Mouse (Mus musculus) embryonic facial prominence, embryonic 15.5 days (tissue): ENCODE results near the gene Col23a1. TPM values are rescaled to one million over a fixed set of nuclear protein-coding genes. Genes with fewer than 3 reads are reported as not detected.

ENCODE experiments used
- ATAC-seq: fragments of 200-750 bp; cut with Nextera tagmentation; 2 replicates; pipeline ENCODE4 v1.8.0; 2017; ENCODE audit warnings: low read depth, moderate TSS enrichment; ENCODE audit not compliant: insufficient number of reproducible peaks, low FRiP score, low TSS enrichment
- H3K27ac ChIP-seq: fragments of 300-500 bp; sonication (generic); replicated peaks from 2 replicates; pipeline ENCODE4 v1.5.1; 2015; ENCODE audit warnings: mild to moderate bottlenecking, inconsistent platforms
- H3K27me3 ChIP-seq: fragments of 300-500 bp; sonication (generic); 2 replicates; pipeline ENCODE4 v1.6.1; 2015; ENCODE audit warnings: inconsistent platforms
- H3K36me3 ChIP-seq: fragments of 300-500 bp; sonication (generic); 2 replicates; pipeline ENCODE4 v1.6.1; 2015; ENCODE audit warnings: mild to moderate bottlenecking, inconsistent platforms
- H3K4me1 ChIP-seq: fragments of 300-500 bp; sonication (generic); 2 replicates; pipeline ENCODE4 v1.6.1; 2015; ENCODE audit warnings: inconsistent platforms
- H3K4me2 ChIP-seq: fragments of 300-500 bp; sonication (generic); replicated peaks from 2 replicates; pipeline ENCODE4 v1.6.1; 2015; ENCODE audit warnings: mild to moderate bottlenecking, inconsistent platforms
- H3K4me3 ChIP-seq: fragments of 300-500 bp; sonication (generic); replicated peaks from 2 replicates; pipeline ENCODE4 v1.5.1; 2015; ENCODE audit warnings: mild to moderate bottlenecking, inconsistent platforms
- H3K9ac ChIP-seq: fragments of 300-500 bp; sonication (generic); 2 replicates; pipeline ENCODE4 v1.6.1; 2015; ENCODE audit warnings: inconsistent platforms
- H3K9me3 ChIP-seq: fragments of 300-500 bp; sonication (generic); replicated peaks from 2 replicates; pipeline ENCODE4 v1.6.1; 2016; ENCODE audit warnings: inconsistent platforms
- WGBS: fragments of 180-500 bp; shearing (Covaris S2); methylation state at CpG from one replicate; pipeline ENCODE4 v1.1.7; 2015; 5-methylcytosine and 5-hydroxymethylcytosine counted together
- polyA plus RNA-seq: library from polyadenylated mRNA; unstranded; fragments of >200 nt; fragmentation: Nextera tagmentation; extraction: Ambion mirVana; gene quantifications from 2 replicates; pipeline ENCODE4 v1.2.1, GENCODE M21; 2015

The Col23a1 gene
- polyA plus RNA-seq, 1 experiment from 2014 or later = 26.2 TPM

DNA sequence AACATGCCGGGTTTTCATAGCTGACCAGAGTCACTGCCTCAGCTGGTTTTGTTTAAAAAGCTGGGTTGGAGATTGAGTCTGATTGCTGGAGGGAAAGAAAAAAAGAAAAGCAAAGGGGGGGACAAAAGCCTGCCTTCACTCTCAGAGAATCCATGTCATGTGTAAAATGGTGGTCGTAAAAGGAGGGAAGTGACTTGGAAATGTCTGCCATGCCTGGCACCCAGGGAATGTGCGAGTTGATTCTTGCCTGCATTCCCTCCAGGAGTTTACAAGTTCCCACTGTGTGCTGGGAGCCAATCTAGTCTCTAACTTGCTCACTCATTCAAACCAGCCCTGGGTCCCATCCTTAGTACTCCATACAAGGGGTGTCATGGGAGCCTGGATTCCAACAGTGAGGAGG, 100.8 kb downstream of the Col23a1 start:
- Histone ChIP-seq H3K4me2 (peak overlapping the region; percentile 44), H3K9me3 (no peaks in the 10 kb centered on the region)
- WGBS = 26% methylated on average over 3 of the region's 3 CpGs

DNA sequence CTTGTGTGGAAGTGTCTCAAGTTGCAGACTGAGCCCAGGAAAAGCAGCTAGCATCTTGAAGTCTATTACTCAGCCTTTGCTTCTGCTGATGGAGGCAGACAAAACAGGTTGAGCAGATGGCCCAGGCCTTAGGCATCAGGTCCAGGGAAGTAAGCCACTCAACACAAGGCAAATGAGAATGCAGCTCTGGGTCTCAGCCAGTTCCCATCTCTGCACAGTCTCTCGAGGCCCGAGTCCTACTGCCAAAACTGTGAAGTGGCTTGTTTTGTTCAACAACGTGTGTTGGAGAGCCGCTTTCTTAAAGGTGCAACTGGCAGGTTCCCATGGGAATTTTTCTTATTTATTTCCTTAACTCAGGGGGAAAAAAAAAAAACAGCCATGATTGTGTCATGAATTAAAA, 101.8 kb downstream of the Col23a1 start:
- peaks cover 39% of the 10 kb centered on the region for H3K4me1 ChIP-seq
- ATAC-seq = no peak
- no peaks in the 10 kb centered on the region for H3K36me3 ChIP-seq
- no peak overlapping the region for H3K9ac ChIP-seq
- peaks cover 14% of the 10 kb centered on the region for H3K27me3 ChIP-seq
- H3K4me3 ChIP-seq = no peak overlapping the region
- no peaks in the 10 kb centered on the region for H3K9me3 ChIP-seq
- 51% methylated on average over 4 of the region's 4 CpGs for WGBS
- no peak overlapping the region for H3K27ac ChIP-seq
- H3K4me2 ChIP-seq = no peak overlapping the region

More for the DNA sequence above, 100.8 kb downstream of the Col23a1 start:
- peak overlapping the region; percentile 84; the same call in 1 of the 2 replicates for H3K27ac ChIP-seq
- no peak for ATAC-seq
- H3K4me3 ChIP-seq = no peak overlapping the region
- no peaks in the 10 kb centered on the region for H3K36me3 ChIP-seq
- no peak overlapping the region for H3K9ac ChIP-seq
- peaks cover 17% of the 10 kb centered on the region for H3K27me3 ChIP-seq
- H3K4me1 ChIP-seq = peaks cover 39% of the 10 kb centered on the region

DNA sequence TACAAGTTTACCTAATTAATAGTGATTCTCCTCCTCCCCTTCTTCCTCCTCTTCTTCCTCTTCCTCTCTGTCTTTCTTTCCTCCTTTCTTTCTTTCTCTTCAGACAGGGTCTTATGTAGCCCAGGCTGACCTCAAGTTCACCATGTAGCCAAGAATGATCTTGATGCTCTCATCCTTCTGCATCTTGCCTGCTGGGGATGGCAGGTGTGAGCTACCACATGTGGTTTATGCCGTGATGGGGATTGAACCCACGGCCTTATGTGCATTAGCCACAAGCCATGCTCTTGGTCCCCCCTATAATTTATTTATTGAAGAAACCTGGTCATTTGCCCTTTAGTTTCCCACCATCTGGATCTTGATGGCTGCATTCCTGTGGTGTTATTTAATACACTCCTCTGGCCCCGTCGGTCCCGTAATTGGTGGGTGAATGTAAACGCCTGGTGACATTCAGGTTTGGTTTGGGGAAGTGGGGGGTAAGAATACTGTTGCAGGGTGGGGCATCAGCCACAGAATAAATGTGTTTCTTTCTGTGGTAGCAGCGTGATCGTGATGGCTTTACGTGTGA, 104.7 kb downstream of the Col23a1 start:
- WGBS = 32% methylated on average over 9 of the region's 9 CpGs
- Histone ChIP-seq H3K36me3 (no peaks in the 10 kb centered on the region), H3K4me2 (no peak overlapping the region), H3K27me3 (no peaks in the 10 kb centered on the region), H3K27ac (no peak overlapping the region), H3K9ac (no peak overlapping the region), H3K4me1 (peaks cover 31% of the 10 kb centered on the region), H3K4me3 (no peak overlapping the region), H3K9me3 (no peaks in the 10 kb centered on the region)
- ATAC-seq = no peak

DNA sequence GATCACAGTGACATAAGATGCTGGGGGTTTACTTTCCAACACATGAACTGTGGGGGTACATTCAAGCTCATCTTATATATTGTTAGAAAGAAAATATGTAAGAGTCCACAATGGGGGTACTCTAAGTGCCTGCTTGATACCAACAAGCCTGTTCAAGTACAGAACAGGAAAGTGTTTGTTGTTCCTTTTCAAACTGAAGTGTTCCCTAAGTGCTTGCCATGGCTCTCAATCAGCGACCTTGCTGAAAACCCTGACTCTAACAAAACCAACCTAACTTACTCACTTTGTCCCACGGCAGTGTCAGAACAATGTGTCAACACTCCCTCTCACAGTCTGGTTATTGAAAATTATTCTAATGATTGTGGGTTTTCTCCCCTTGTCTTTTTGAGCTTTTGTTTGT, 106.7 kb downstream of the Col23a1 start:
- Histone ChIP-seq H3K9ac (no peak overlapping the region), H3K9me3 (no peaks in the 10 kb centered on the region), H3K27ac (no peak overlapping the region), H3K27me3 (no peaks in the 10 kb centered on the region), H3K4me3 (no peak overlapping the region), H3K4me1 (peaks cover 13% of the 10 kb centered on the region), H3K4me2 (no peak overlapping the region), H3K36me3 (no peaks in the 10 kb centered on the region)
- ATAC-seq = no peak
- WGBS = 69% methylated on average over 2 of the region's 2 CpGs

DNA sequence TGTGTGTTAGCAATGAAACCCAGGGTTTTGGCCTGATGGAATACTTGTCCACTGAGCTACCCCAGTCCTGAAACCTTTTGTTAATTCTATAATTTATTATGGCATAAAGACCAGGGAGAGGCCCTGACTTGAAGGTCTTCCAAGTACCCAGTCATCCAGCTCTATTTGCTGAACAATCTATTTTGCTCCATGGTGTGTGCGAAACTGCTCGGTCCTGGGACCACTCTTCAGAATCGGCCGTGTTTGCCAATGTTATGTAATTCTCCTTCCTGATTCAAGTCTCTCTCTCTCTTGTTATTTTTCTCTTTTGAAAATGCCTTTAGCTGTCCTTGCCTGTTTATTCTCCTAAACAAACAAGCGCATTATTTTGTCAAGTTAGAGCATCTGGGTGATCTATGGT, 108.4 kb downstream of the Col23a1 start:
- ATAC-seq = no peak

DNA sequence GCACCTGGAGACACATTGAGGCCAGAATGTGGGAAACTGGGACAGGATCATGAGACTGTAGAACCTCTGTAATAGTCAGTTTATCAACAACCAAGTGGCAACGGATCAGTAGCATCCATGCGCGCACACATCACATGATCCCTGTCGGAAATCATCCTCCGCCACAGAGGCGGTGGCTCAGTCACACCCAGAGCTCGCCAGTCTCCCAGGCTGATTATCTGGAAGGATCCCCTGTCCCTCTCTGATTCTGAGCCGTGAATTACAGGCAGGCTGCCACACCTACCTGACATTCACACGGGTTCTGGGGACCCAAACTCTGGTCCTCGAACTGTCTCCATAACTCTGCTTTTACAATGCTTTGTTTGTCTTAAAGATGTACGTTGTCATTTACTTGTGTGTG, 110.6 kb downstream of the Col23a1 start:
- no peak overlapping the region for H3K4me2 ChIP-seq
- H3K36me3 ChIP-seq = no peaks in the 10 kb centered on the region
- H3K27ac ChIP-seq = no peak overlapping the region
- WGBS = 82% methylated on average over 11 of the region's 11 CpGs
- no peaks in the 10 kb centered on the region for H3K9me3 ChIP-seq
- H3K9ac ChIP-seq = no peak overlapping the region
- ATAC-seq = no peak
- no peak overlapping the region for H3K4me3 ChIP-seq
- H3K4me1 ChIP-seq = peaks cover 6% of the 10 kb centered on the region
- H3K27me3 ChIP-seq = no peaks in the 10 kb centered on the region

More for the DNA sequence above, 108.4 kb downstream of the Col23a1 start:
- no peak overlapping the region for H3K4me2 ChIP-seq
- H3K9ac ChIP-seq = no peak overlapping the region
- H3K4me3 ChIP-seq = no peak overlapping the region
- no peaks in the 10 kb centered on the region for H3K9me3 ChIP-seq
- peaks cover 6% of the 10 kb centered on the region for H3K4me1 ChIP-seq
- H3K27ac ChIP-seq = no peak overlapping the region
- H3K27me3 ChIP-seq = no peaks in the 10 kb centered on the region
- 86% methylated on average over 5 of the region's 5 CpGs for WGBS
- H3K36me3 ChIP-seq = no peaks in the 10 kb centered on the region

DNA sequence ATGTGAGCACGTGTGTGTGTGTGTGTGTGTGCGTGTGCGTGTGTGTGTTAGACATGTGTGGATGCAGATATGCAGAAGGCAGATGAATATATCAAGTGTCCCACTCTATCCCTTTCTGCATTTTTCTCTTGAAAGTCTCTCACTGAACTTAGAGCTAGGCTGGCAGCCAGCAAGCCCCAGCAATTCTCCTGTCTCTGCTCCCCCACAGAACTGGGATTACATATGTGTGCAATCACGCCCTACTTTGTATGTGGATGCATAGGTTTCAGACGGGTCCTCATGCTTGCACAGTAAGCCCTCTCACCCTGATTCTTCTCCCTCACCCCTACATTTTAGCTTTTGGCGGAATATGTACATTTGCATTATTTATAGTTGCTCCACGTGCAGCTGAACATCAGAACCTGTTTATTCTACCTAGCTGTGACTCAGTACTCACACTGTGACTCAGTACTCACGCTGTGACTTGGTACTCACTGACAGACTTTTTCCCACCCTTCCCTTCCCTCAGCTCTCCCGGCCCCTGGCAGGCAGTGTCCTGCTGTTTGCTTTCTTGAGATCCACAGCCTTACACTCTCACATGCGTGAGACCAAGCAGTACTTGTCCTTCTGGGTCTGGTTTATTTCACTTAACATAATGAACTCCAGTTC, 111.9 kb downstream of the Col23a1 start:
- H3K9ac ChIP-seq = no peak overlapping the region
- peaks cover 11% of the 10 kb centered on the region for H3K4me1 ChIP-seq
- no peak overlapping the region for H3K27ac ChIP-seq
- H3K4me3 ChIP-seq = no peak overlapping the region
- 70% methylated on average over 10 of the region's 10 CpGs for WGBS
- no peaks in the 10 kb centered on the region for H3K9me3 ChIP-seq
- ATAC-seq = no peak
- no peaks in the 10 kb centered on the region for H3K36me3 ChIP-seq
- H3K4me2 ChIP-seq = no peak overlapping the region
- no peaks in the 10 kb centered on the region for H3K27me3 ChIP-seq

DNA sequence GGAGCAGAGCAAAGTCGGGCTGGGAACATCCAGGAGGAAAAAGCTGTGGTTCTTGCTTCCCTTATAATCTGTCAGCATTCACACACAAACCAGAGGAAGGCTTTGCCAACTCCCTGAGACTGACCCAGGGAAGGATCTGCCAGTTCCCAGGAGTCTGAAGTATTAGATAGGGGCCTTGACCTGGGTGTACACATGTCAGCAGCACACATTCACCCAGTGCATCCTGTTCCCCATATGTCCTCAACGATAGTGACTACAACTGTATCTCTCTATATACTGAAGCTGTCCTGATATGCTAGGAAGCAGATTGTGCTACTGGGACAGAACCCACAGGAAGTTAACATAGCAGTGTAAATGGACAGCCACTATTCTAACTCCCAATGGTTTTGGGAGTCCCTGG, 114.2 kb downstream of the Col23a1 start:
- Histone ChIP-seq H3K36me3 (no peaks in the 10 kb centered on the region), H3K4me1 (peaks cover 16% of the 10 kb centered on the region), H3K4me3 (no peak overlapping the region), H3K4me2 (no peak overlapping the region), H3K27ac (no peak overlapping the region), H3K9me3 (no peaks in the 10 kb centered on the region), H3K27me3 (no peaks in the 10 kb centered on the region), H3K9ac (no peak overlapping the region)
- WGBS = 73% methylated on average over 2 of the region's 2 CpGs
- ATAC-seq = no peak

DNA sequence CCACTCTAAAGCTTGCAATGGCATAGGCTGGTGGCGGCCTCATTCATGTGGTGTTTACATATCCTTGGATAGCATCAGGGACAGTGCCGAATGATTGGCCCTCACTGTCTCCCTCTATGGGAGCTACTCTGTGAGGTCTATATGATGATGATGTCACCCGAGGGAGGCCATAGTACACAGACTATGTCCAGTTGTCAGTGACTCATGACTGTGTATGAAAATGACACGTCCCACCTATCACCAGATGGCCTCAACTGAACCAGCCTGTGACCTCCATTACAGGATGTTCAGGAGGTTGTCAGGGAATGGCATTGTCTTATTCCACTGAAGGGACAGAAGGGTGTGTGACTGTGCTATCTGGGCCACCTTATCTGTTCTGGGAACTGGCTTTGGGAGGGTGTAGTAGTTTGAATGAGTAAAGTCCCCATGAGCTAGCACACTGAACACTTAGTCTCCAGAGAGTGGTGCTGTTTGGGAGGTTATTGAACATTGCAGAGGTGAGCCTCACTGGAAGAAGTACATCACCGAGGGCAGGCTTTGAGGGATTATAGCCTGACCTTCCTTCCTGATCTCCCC, 115.2 kb downstream of the Col23a1 start:
- H3K4me2 ChIP-seq = no peak overlapping the region
- 85% methylated on average over 5 of the region's 5 CpGs for WGBS
- H3K9me3 ChIP-seq = no peaks in the 10 kb centered on the region
- ATAC-seq = no peak
- H3K9ac ChIP-seq = no peak overlapping the region
- no peak overlapping the region for H3K27ac ChIP-seq
- no peaks in the 10 kb centered on the region for H3K36me3 ChIP-seq
- no peak overlapping the region for H3K4me3 ChIP-seq
- H3K27me3 ChIP-seq = no peaks in the 10 kb centered on the region
- peaks cover 16% of the 10 kb centered on the region for H3K4me1 ChIP-seq

DNA sequence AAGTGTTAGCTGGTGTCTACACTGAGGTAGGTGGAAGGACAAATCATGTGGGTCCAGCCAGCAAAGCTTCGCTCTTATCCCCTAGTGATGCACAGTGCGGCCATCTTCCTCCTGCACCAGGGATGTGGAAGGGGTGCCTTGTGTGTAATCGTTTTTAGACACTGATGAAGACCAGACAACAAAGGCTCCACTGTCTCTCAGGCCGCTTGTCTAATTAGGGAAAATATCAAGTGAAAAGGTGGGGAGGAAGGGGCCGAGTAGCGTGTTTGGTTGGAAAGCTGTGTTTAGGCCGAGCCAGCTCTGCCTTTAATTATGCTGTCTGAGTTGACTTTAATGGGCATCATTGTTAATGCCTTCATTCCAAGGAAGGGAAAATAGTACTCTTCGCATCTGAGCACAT, 116.8 kb downstream of the Col23a1 start:
- no peaks in the 10 kb centered on the region for H3K9me3 ChIP-seq
- no peaks in the 10 kb centered on the region for H3K36me3 ChIP-seq
- no peak overlapping the region for H3K9ac ChIP-seq
- H3K27me3 ChIP-seq = no peaks in the 10 kb centered on the region
- 49% methylated on average over 8 of the region's 8 CpGs for WGBS
- no peak overlapping the region for H3K4me3 ChIP-seq
- no peak for ATAC-seq
- no peak overlapping the region for H3K27ac ChIP-seq
- no peak overlapping the region for H3K4me2 ChIP-seq
- H3K4me1 ChIP-seq = peaks cover 27% of the 10 kb centered on the region

DNA sequence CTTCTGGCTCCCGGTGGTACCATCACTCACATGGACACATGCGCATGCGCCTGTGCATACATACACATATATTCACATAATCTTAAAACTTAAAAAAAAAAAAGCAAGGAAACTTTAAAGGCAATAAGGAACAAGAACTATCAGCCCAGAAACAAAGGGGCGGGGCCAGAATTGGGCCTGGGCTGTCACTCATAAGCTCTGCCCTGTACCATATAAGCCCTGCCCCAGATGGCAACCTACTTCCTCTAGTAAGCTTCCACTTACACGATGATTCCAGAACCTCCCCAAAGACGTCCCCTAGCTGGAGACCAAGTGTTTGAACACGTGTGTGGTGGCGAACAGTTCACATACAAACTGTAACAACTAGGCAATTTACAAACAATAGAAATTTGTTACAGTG, 117.6 kb downstream of the Col23a1 start:
- Histone ChIP-seq H3K27me3 (no peaks in the 10 kb centered on the region), H3K4me2 (no peak overlapping the region), H3K9ac (no peak overlapping the region), H3K27ac (no peak overlapping the region), H3K4me3 (no peak overlapping the region), H3K36me3 (no peaks in the 10 kb centered on the region), H3K4me1 (peaks cover 27% of the 10 kb centered on the region), H3K9me3 (no peaks in the 10 kb centered on the region)
- WGBS = 71% methylated on average over 8 of the region's 8 CpGs
- no peak for ATAC-seq

DNA sequence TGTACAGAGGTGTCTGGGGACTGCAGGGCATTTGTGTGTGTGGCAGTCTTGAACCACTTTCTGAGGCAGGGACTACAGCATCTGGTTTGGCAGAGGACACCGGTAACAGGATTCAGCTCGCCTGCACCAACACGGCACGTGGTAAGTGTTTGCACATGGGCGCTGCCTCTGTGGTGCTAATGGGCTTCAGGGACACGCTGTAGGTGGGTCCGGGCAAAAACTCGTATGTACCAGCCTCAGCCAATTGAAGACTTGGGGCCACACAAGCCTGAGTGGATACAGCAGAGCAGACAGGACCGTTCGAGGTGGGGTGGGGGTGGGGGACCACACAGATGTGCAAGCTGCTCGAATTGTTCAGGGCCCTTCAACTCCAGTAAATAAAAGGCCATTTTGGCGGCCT, 121.1 kb downstream of the Col23a1 start:
- Histone ChIP-seq H3K9ac (no peak overlapping the region), H3K4me1 (peaks cover 21% of the 10 kb centered on the region), H3K4me3 (no peak overlapping the region), H3K4me2 (no peak overlapping the region), H3K9me3 (no peaks in the 10 kb centered on the region), H3K27ac (no peak overlapping the region), H3K36me3 (no peaks in the 10 kb centered on the region), H3K27me3 (no peaks in the 10 kb centered on the region)
- ATAC-seq = no peak
- WGBS = 40% methylated on average over 12 of the region's 12 CpGs
